Mouse (Mus musculus): ENCODE measurements around the gene Gnptab.

- TF ChIP-seq POLR2A (IDR thresholded peaks at IDR 0.05; ENCODE audit: insufficient read depth, low read depth, low read length), result peak; percentile 34; the same call in 1 of the 2 replicates
- TF ChIP-seq CTCF (IDR thresholded peaks at IDR 0.05; ENCODE audit: insufficient read depth, low read depth, low read length), result peak; percentile 98
These were observed at the start of gene Gnptab, which contains the start of gene Dram1 for GRCm38 (mm10) chr10:88379013-88379885.

Measured in olfactory bulb, adult 2 months (tissue).